Mouse (Mus musculus) small intestine, adult 2 months (tissue): Measurements from ENCODE around the gene Tlk1. TPM values are rescaled to one million over a fixed set of nuclear protein-coding genes. Genes with fewer than 3 reads are reported as not detected.

ENCODE experiments used
- H3K27ac ChIP-seq: fragments of 200-500 bp; 2 replicates; pipeline ENCODE4 v1.5.1; 2012; ENCODE audit warnings: low read depth, low read length, control low read depth, inconsistent platforms; ENCODE audit not compliant: insufficient read depth
- H3K27me3 ChIP-seq: fragments of 200-500 bp; 2 replicates; pipeline ENCODE4 v1.6.1; 2012; ENCODE audit warnings: mild to moderate bottlenecking, moderate library complexity, low read length, inconsistent platforms; ENCODE audit not compliant: control insufficient read depth, insufficient read depth
- H3K36me3 ChIP-seq: fragments of 200-500 bp; 2 replicates; pipeline ENCODE4 v1.6.1; 2012; ENCODE audit warnings: mild to moderate bottlenecking, low read length, control low read depth, inconsistent platforms; ENCODE audit not compliant: control insufficient read depth, insufficient read depth
- H3K4me1 ChIP-seq: fragments of 200-500 bp; 2 replicates; pipeline ENCODE4 v1.6.1; 2012; ENCODE audit warnings: low read length, inconsistent platforms, mixed read lengths; ENCODE audit not compliant: control insufficient read depth, insufficient read depth, insufficient read length
- H3K4me3 ChIP-seq: fragments of 200-500 bp; 2 replicates; pipeline ENCODE4 v1.5.1; 2012; ENCODE audit warnings: low read depth, mild to moderate bottlenecking, control low read depth, inconsistent platforms, low read length, moderate library complexity
- CTCF ChIP-seq: fragments of 200-500 bp; IDR thresholded peaks from 2 replicates; pipeline ENCODE4 v1.5.1; 2012; ENCODE audit warnings: low read depth, mild to moderate bottlenecking, control low read depth, inconsistent platforms, low read length, moderate library complexity, mixed read lengths; ENCODE audit not compliant: insufficient replicate concordance, insufficient read length; ENCODE audit errors: extremely low read depth
- POLR2A ChIP-seq: fragments of 200-500 bp; IDR thresholded peaks from 2 replicates; pipeline ENCODE4 v1.6.1; 2012; ENCODE audit warnings: low read depth, mild to moderate bottlenecking, control low read depth, inconsistent platforms, low read length, moderate library complexity
- WGBS: fragments of 180-500 bp; shearing (Covaris S2); methylation state at CpG from one replicate; pipeline ENCODE4 v1.1.7; 2018; 5-methylcytosine and 5-hydroxymethylcytosine counted together
- polyA plus RNA-seq: library from polyadenylated mRNA; depleted of rRNA; stranded (reverse); fragments of >200 nt; gene quantifications from 2 replicates; pipeline ENCODE4 v1.2.3, GENCODE M21; 2012

The Tlk1 gene
- polyA plus RNA-seq, 1 experiment, result 6.5 TPM

GRCm38 (mm10) chr2:70845871-70846270 lies 20.3 kb upstream of the Tlk1 start:
- Histone ChIP-seq H3K27me3 (no peaks in the 10 kb centered on the region), H3K4me1 (peaks cover 10% of the 10 kb centered on the region; the same call in 1 of the 2 replicates), H3K4me3 (no peak overlapping the region), H3K27ac (no peak overlapping the region), H3K36me3 (no peaks in the 10 kb centered on the region)
- 50% methylated on average over 2 of the region's 2 CpGs for WGBS
- no peak for TF ChIP-seq POLR2A
- TF ChIP-seq CTCF, result no peak

- Histone ChIP-seq H3K4me1 (peaks cover 16% of the 10 kb centered on the region; the same call in 1 of the 2 replicates), H3K27ac (no peak overlapping the region), H3K4me3 (no peak overlapping the region), H3K27me3 (no peaks in the 10 kb centered on the region), H3K36me3 (no peaks in the 10 kb centered on the region)
- WGBS, result 88% methylated on average over 9 of the region's 9 CpGs
- no peak for TF ChIP-seq POLR2A
- no peak for TF ChIP-seq CTCF
Measured at GRCm38 (mm10) chr2:70844694-70845395, 19.3 kb upstream of the Tlk1 start.

DNA sequence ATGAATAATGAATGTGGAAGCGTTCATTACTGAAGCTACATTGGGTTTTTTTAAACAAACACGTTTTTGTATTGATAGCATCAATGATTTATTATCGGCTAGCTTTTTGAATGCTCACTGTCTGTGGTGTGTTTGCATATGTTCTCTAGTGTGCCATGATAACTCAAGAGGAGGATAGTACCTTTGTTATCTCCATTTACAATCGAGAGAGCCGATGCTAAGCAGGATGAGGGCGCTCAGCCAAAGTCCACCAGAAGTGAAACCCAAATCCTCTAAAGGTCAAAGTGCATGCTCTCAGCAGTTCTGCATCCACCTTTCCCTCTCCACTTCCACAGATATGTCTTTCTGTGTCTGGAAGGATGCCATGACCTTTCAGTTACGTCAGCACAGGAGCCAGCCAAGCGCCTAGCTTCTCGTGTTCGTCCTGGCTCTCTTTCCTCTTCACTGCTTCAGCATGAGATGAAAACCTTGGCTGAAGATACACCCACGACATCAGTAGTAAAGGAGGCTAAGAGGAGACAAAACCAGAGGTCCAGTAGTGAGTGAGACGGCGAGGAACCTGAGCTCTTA lies 16.6 kb upstream of the Tlk1 start:
- 21% methylated on average over 13 of the region's 13 CpGs for WGBS
- Histone ChIP-seq H3K4me3 (no peak overlapping the region), H3K36me3 (no peaks in the 10 kb centered on the region), H3K27ac (peak overlapping the region; percentile 45), H3K27me3 (no peaks in the 10 kb centered on the region), H3K4me1 (peaks cover 19% of the 10 kb centered on the region; the same call in 1 of the 2 replicates)
- TF ChIP-seq POLR2A, result no peak

GRCm38 (mm10) chr2:70838536-70839216 lies 13.1 kb upstream of the Tlk1 start:
- Histone ChIP-seq H3K36me3 (no peaks in the 10 kb centered on the region), H3K27me3 (no peaks in the 10 kb centered on the region), H3K27ac (peak overlapping the region; percentile 87), H3K4me3 (no peak overlapping the region; the same call in 1 of the 2 replicates), H3K4me1 (peaks cover 22% of the 10 kb centered on the region; the same call in 1 of the 2 replicates)
- TF ChIP-seq CTCF (no peak), POLR2A (no peak)
- WGBS, result 11% methylated on average over 12 of the region's 12 CpGs

DNA sequence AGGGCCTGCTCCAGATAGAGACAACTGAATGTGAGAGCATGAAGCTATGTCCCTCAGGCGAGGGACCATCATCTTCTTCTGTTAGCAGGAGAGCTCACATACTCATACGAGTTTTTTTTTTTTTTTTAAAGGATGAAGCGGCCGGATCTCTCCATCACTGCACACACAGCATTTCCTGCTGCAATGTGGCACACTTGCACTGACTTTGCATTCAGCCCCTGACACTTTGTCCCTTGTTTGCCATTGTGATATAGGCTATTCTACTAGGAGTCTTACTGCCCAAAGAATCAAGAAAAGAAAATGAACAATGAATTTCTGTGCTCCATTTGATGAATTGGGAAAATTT lies 10.8 kb upstream of the Tlk1 start:
- TF ChIP-seq POLR2A (no peak), CTCF (no peak)
- H3K4me1 ChIP-seq, result peaks cover 20% of the 10 kb centered on the region; the same call in 1 of the 2 replicates
- WGBS, result 65% methylated on average over 4 of the region's 4 CpGs
- no peaks in the 10 kb centered on the region for H3K27me3 ChIP-seq
- H3K4me3 ChIP-seq, result no peak overlapping the region
- H3K36me3 ChIP-seq, result no peaks in the 10 kb centered on the region
- H3K27ac ChIP-seq, result 0 out of 2 replicates have a peak overlapping the region, but pooled peaks have one; percentile 31

GRCm38 (mm10) chr2:70835641-70836305 lies 10.2 kb upstream of the Tlk1 start:
- Histone ChIP-seq H3K4me1 (peaks cover 19% of the 10 kb centered on the region; the same call in 1 of the 2 replicates), H3K4me3 (no peak overlapping the region), H3K27ac (0 out of 2 replicates have a peak overlapping the region, but pooled peaks have one; percentile 31), H3K27me3 (no peaks in the 10 kb centered on the region), H3K36me3 (no peaks in the 10 kb centered on the region)
- WGBS, result 39% methylated on average over 9 of the region's 9 CpGs
- TF ChIP-seq POLR2A, result no peak
- TF ChIP-seq CTCF, result no peak
